12 mouse cellular contexts compared by ENCODE assay signal in genomic region chr1:132472537-132472936, GRCm38 (mm10). TPM values are rescaled to one million over a fixed set of nuclear protein-coding genes. Genes with fewer than 3 reads are reported as not detected.
A peak's percentile ranks its signal among the peaks of the same experiment; 100 is the strongest.
DNase-seq lines count a peak whose midpoint lies in the region; ATAC-seq and TF ChIP-seq lines count a peak whose summit lies in the region.
"Had no signal": no experiment of that assay in that cellular context is flagged by ENCODE, and none has a peak within 500 bp of the region (broad histone marks: within the 10 kb centered on the region; RNA-seq: fewer than 3 reads in every experiment).

No protein-coding gene starts in this region.

- in situ Hi-C loops in CH12.LX (cut with MboI; ENCODE audit: low pct_ligation_motif_present, low pct_unique_long_range_greater_than_20kb, low sequenced_read_pairs) = no loop called here

- WGBS in intestine, embryonic 14.5 days = 55% methylated on average over 5 of the region's 5 CpGs
- 49% methylated on average over 5 of the region's 5 CpGs for WGBS in intestine, embryonic 16.5 days

- no peak overlapping the region for H3K9ac ChIP-seq in intestine, embryonic 14.5 days (ENCODE audit: low read length)
- no peak overlapping the region for H3K9ac ChIP-seq in intestine, embryonic 16.5 days (ENCODE audit: low read depth, low read length)
- H3K9ac ChIP-seq in CH12.LX (ENCODE audit: insufficient read depth, low read depth) = no peak overlapping the region
- H3K9ac ChIP-seq: embryonic facial prominence, embryonic 13.5 days; heart, embryonic 13.5 days had no signal

- TF ChIP-seq RAD21 in CH12.LX (IDR thresholded peaks at IDR 0.05; ENCODE audit: low read depth, low read length) = no peak; the same call in 1 of the 2 replicates

- dilution Hi-C loops in CH12.LX (cut with MboI; ENCODE audit: extremely low pct_ligation_motif_present, extremely low pct_unique_long_range_greater_than_20kb, low sequenced_read_pairs) = no loop called here

- peaks cover 5% of the 10 kb centered on the region; the same call in 1 of the 2 replicates for H3K4me1 ChIP-seq in intestine, embryonic 14.5 days (replicated peaks; ENCODE audit: control insufficient read depth, insufficient read depth, low read length)
- no peaks in the 10 kb centered on the region for H3K4me1 ChIP-seq in intestine, embryonic 16.5 days (ENCODE audit: control insufficient read depth, insufficient read depth, low read length)
- peaks cover 0 to 14% of the 10 kb centered on the region in 2 experiments; a peak in 2 of 4 replicates for H3K4me1 ChIP-seq in CH12.LX (ENCODE audit: control insufficient read depth in 1 of 2, insufficient read depth in 2 of 2)

- no peak overlapping the region for H3K4me3 ChIP-seq in intestine, embryonic 14.5 days (ENCODE audit: low read depth, low read length)
- H3K4me3 ChIP-seq in intestine, embryonic 16.5 days (ENCODE audit: low read length) = no peak overlapping the region
- no peak overlapping the region for H3K4me3 ChIP-seq in CH12.LX (replicated peaks in 1 of 3; ENCODE audit: low read depth in 2 of 3, low read length in 2 of 3, poor library complexity in 1 of 3)
- H3K4me3 ChIP-seq: embryonic facial prominence, embryonic 13.5 days; heart, embryonic 13.5 days had no signal

- no peak for TF ChIP-seq POLR2A in CH12.LX (IDR thresholded peaks at IDR 0.05; ENCODE audit: low read depth, low read length)

- peaks cover 8% of the 10 kb centered on the region for H3K79me2 ChIP-seq in CH12.LX (replicated peaks; ENCODE audit: control insufficient read depth, extremely low read depth, insufficient read depth, poor library complexity, severe bottlenecking)

- H3K36me3 ChIP-seq in intestine, embryonic 14.5 days (ENCODE audit: control insufficient read depth, insufficient read depth, low read length) = no peaks in the 10 kb centered on the region
- no peaks in the 10 kb centered on the region for H3K36me3 ChIP-seq in intestine, embryonic 16.5 days (ENCODE audit: control insufficient read depth, insufficient read depth, low read length)
- peaks cover 0 to 17% of the 10 kb centered on the region in 2 experiments for H3K36me3 ChIP-seq in CH12.LX (replicated peaks in 1 of 2; ENCODE audit: control insufficient read depth in 1 of 2, insufficient read depth in 1 of 2, low read length in 1 of 2)
- H3K36me3 ChIP-seq: embryonic facial prominence, embryonic 13.5 days; heart, embryonic 13.5 days had no signal

- DNase-seq in intestine, embryonic 14.5 days (ENCODE audit: low spot score) = peak; percentile 52
- DNase-seq in B cell, adult 2 months = peak; percentile 7 to 9
- DNase-seq in CH12.LX (ENCODE audit: extremely low read depth) = peak; percentile 23
- DNase-seq in embryo, embryonic 11 days = peak; percentile 44
- no peak for DNase-seq in layer of hippocampus, adult 11-12 months (ENCODE audit: low spot score)
- DNase-seq in gastrocnemius, postnatal 14 days = no peak
- DNase-seq: spleen, adult 18-20 months; thymus, postnatal 14 days had no signal

- no peak overlapping the region for H3K27ac ChIP-seq in intestine, embryonic 14.5 days (ENCODE audit: low read depth)
- H3K27ac ChIP-seq in intestine, embryonic 16.5 days (ENCODE audit: low read length) = no peak overlapping the region
- no peak overlapping the region for H3K27ac ChIP-seq in CH12.LX (ENCODE audit: insufficient read depth, low read depth)
- H3K27ac ChIP-seq: embryonic facial prominence, embryonic 13.5 days; heart, embryonic 13.5 days had no signal

- no peak overlapping the region for H3K4me2 ChIP-seq in intestine, embryonic 14.5 days (ENCODE audit: low read length)
- no peak overlapping the region for H3K4me2 ChIP-seq in intestine, embryonic 16.5 days (ENCODE audit: low read depth, low read length)
- H3K4me2 ChIP-seq in CH12.LX (ENCODE audit: insufficient read depth, low read depth, poor library complexity, severe bottlenecking) = no peak overlapping the region
- H3K4me2 ChIP-seq: embryonic facial prominence, embryonic 13.5 days; heart, embryonic 13.5 days had no signal

- no peaks in the 10 kb centered on the region for H3K9me3 ChIP-seq in intestine, embryonic 14.5 days (ENCODE audit: control insufficient read depth, low read length)
- no peaks in the 10 kb centered on the region for H3K9me3 ChIP-seq in intestine, embryonic 16.5 days (ENCODE audit: control insufficient read depth, low read length)
- H3K9me3 ChIP-seq in CH12.LX (replicated peaks; ENCODE audit: low read length) = no peaks in the 10 kb centered on the region
- H3K9me3 ChIP-seq: embryonic facial prominence, embryonic 13.5 days; heart, embryonic 13.5 days had no signal

- no peak for ATAC-seq in intestine, embryonic 14.5 days (replicated peaks; ENCODE audit: low FRiP score, low TSS enrichment, low read depth)
- ATAC-seq in intestine, embryonic 16.5 days = no peak
- ATAC-seq: midbrain, embryonic 16.5 days had no signal

- intact Hi-C loops in gastrocnemius, postnatal 14 days (cut with DNase I; ENCODE audit: low total_unique reads) = loop anchor here (5.0 kb wide), 1 partner anchor 50 kb away; no protein-coding TSS in a partner anchor

- TF ChIP-seq CTCF in CH12.LX (conservative IDR thresholded peaks at IDR 0.05 in 1 of 2, IDR thresholded peaks at IDR 0.05 in 1 of 2; ENCODE audit: low read depth in 2 of 2, low read length in 2 of 2) = peak in 1 of 2 experiments; percentile 54; a peak in 2 of 4 replicates

- no peak for TF ChIP-seq EP300 in CH12.LX (IDR thresholded peaks at IDR 0.05; ENCODE audit: low read length)

- no peaks in the 10 kb centered on the region for H3K27me3 ChIP-seq in intestine, embryonic 14.5 days (replicated peaks; ENCODE audit: control insufficient read depth, insufficient read depth, low read length)
- H3K27me3 ChIP-seq in intestine, embryonic 16.5 days (replicated peaks; ENCODE audit: control insufficient read depth, insufficient read depth, low read length) = no peaks in the 10 kb centered on the region
- no peaks in the 10 kb centered on the region for H3K27me3 ChIP-seq in CH12.LX (replicated peaks)
- H3K27me3 ChIP-seq: embryonic facial prominence, embryonic 13.5 days; heart, embryonic 13.5 days had no signal

TF ChIP-seq in CH12.LX, 34 proteins besides CTCF, POLR2A, EP300 and RAD21:
- TF ChIP-seq MXI1 (IDR thresholded peaks at IDR 0.05; ENCODE audit: low read depth, low read length) = no peak
- TF ChIP-seq ZNF384 (IDR thresholded peaks at IDR 0.05; ENCODE audit: low read depth, low read length) = peak; percentile 96
- no peak for TF ChIP-seq ZC3H11A (IDR thresholded peaks at IDR 0.05; ENCODE audit: low read depth, low read length)
- peak; percentile 27; the same call in 1 of the 2 replicates for TF ChIP-seq SMC3 (IDR thresholded peaks at IDR 0.05; ENCODE audit: low read depth, low read length)

RNA-seq across cellular contexts. Expression of gene Rbbp5, which starts 4.6 kb away (rescaled TPM):
- polyA plus RNA-seq in intestine, embryonic 14.5 days (2014; fragmentation: Nextera tagmentation; extraction: Ambion mirVana) = 40.3 and 44.2 TPM in 2 replicates
- polyA plus RNA-seq in intestine, embryonic 16.5 days (2015; fragmentation: Nextera tagmentation; extraction: Ambion mirVana) = 36.5 and 36.9 TPM in 2 replicates
- total RNA-seq in CH12.LX (2012; rRNA removed) = 36.9 and 37.1 TPM in 2 replicates
- 52.1 and 52.5 TPM in 2 replicates for total RNA-seq in CH12.LX (2014; rRNA removed)
- polyA plus RNA-seq in CH12.LX (2012; ENCODE audit: insufficient read length, low read depth) = 50.3 and 53.1 TPM in 2 replicates
- total RNA-seq in gastrocnemius, postnatal 14 days (2021) = 10 to 100 TPM; 17.1 to 17.4 TPM

RNA-seq across cellular contexts. Expression of gene Tmem81, which starts 33.5 kb away (rescaled TPM):
- 1.6 and 2.1 TPM in 2 replicates for polyA plus RNA-seq in intestine, embryonic 14.5 days (2014; fragmentation: Nextera tagmentation; extraction: Ambion mirVana)
- polyA plus RNA-seq in intestine, embryonic 16.5 days (2015; fragmentation: Nextera tagmentation; extraction: Ambion mirVana) = 1.4 and 1.7 TPM in 2 replicates
- total RNA-seq in CH12.LX (2012; rRNA removed) (2.0 and 3.3 TPM in 2 replicates), CH12.LX (2014; rRNA removed) (2.2 and 2.3 TPM in 2 replicates)
- polyA plus RNA-seq in CH12.LX (2012; ENCODE audit: insufficient read length, low read depth) = 2.4 and 2.8 TPM in 2 replicates
- 1 to 10 TPM in 1 of 2 experiments, under 1 TPM in 1; 0.84 to 1.0 TPM for total RNA-seq in gastrocnemius, postnatal 14 days (2021)

RNA-seq across cellular contexts. Expression of gene Dstyk, which starts 55.2 kb away (rescaled TPM):
- polyA plus RNA-seq in intestine, embryonic 14.5 days (2014; fragmentation: Nextera tagmentation; extraction: Ambion mirVana) = 11.4 and 13.1 TPM in 2 replicates
- 6.2 and 6.3 TPM in 2 replicates for polyA plus RNA-seq in intestine, embryonic 16.5 days (2015; fragmentation: Nextera tagmentation; extraction: Ambion mirVana)
- total RNA-seq in CH12.LX (2012; rRNA removed) (0.21 and 0.25 TPM in 2 replicates), CH12.LX (2014; rRNA removed) (0.12 and 0.19 TPM in 2 replicates)
- 0.59 and 0.72 TPM in 2 replicates for polyA plus RNA-seq in CH12.LX (2012; ENCODE audit: insufficient read length, low read depth)
- 10 to 100 TPM; 12.2 to 13.8 TPM for total RNA-seq in gastrocnemius, postnatal 14 days (2021)

Comparison
In these comparisons a context has a peak if more than half of its experiments do, and no peak if none do; other contexts are left out.
1. DNase-seq: peak in intestine, embryonic 14.5 days (single experiment), B cell, adult 2 months (2 of 2), CH12.LX (single experiment) and embryo, embryonic 11 days (single experiment); none in layer of hippocampus, adult 11-12 months (single experiment) and gastrocnemius, postnatal 14 days (single experiment).